Mouse (Mus musculus) left cerebral cortex, postnatal 14 days (tissue): ENCODE results near the gene Wdr45b. TPM values are rescaled to one million over a fixed set of nuclear protein-coding genes. Genes with fewer than 3 reads are reported as not detected.
"Not testable (repeated sequence)": the region's sequence is repeated elsewhere in the genome, so short reads cannot be mapped to it uniquely, and the experiment has no call there.

Experiments used
- DNase-seq, 2 experiments: peaks; one replicate each; pipeline ENCODE4 v3.0.0; 2021 to 2022; ENCODE audit warnings: low spot score in 2 of 2, mixed read lengths in 1 of 2
- intact Hi-C: fragments of 180-260 bp; cut with DNase I; formaldehyde crosslinking; loops from one replicate; pipeline ENCODE4 v1.15.1; 2025
- long read RNA-seq, 2 experiments: library from polyadenylated mRNA; stranded (forward); transcript quantifications; one replicate each; pipeline ENCODE4 v2.0.0; 2021
- total RNA-seq, 2 experiments: library from RNA; stranded (reverse); gene quantifications; 2 replicates each; pipeline ENCODE4 v1.2.3; 2021

Wdr45b gene
- 10 to 100 TPM; 62.2 to 68.9 TPM for total RNA-seq
- long read RNA-seq, experiment 1, transcript Wdr45b-201 (10 exons, 2,321 nt): major isoform, 127 of 158 reads
- long read RNA-seq, experiment 1, partial matches to known transcripts: 2 of 158 reads
- long read RNA-seq, experiment 1, other reads (novel, unspliced or antisense): 29 of 158 reads
- long read RNA-seq, experiment 2, transcript Wdr45b-201 (10 exons, 2,321 nt): major isoform, 113 of 136 reads
- long read RNA-seq, experiment 2, partial matches to known transcripts: 2 of 136 reads
- long read RNA-seq, experiment 2, other reads (novel, unspliced or antisense): 21 of 136 reads

GRCm38 (mm10) chr11:121354091-121354707 lies at the start of gene Wdr45b:
Gene Wdr45b, minus strand, starts transcription at chr11:121354445.
- intact Hi-C loops: no loop called here
- DNase-seq: peak; percentile 98 to 99

GRCm38 (mm10) chr11:121392405-121392804 lies 38.2 kb upstream of the Wdr45b start:
- DNase-seq: no peak
- intact Hi-C loops: no loop called here

DNA sequence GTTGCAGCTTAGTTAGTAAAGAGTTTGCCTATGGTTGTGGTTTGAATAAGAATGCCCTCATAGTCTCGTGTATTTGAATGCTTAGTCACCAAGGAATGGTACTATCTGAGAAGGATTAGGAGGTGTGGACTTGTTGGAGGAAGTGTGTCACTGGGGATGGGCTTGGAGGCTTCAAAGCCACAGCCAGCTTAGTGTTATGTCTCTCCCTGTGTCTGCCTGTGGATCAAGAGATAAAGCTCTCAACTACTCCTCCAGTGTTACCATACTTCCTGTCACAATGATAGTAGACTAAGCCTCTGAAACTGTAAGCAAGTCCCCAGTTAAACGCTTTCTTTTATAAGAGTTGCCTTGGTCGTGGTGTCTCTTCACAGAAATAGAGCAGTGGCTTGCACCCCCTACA lies 36.5 kb upstream of the Wdr45b start:
- DNase-seq: no peak
- intact Hi-C loops: no loop called here

DNA sequence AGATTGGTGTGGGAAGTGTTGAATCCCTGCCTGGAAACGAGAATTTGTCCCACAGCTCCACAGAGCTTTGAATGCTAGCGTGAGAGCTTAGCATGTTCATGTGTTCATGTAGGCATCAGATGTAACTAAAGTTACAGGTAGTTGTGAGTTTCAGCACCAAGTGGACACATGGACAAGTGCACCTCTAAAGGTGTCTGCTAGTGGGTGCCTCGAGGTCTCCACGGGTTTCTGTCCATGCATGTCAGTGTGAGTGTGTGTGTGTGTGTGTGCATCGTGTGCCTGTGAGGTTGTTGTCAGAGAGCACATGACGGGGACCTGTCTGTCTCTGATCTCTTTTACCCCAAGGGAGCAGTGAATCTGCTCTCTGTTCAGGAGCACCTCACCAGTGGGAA lies 34.3 kb upstream of the Wdr45b start:
- no peak for DNase-seq
- intact Hi-C loops: loop anchor here (5.0 kb wide), 1 partner anchor 34 kb away; the partner anchor contains the start of gene Fn3krp

- peak; percentile 93 to 98 for DNase-seq
- intact Hi-C loops: loop anchor here (5.0 kb wide), 1 partner anchor 34 kb away; the partner anchor contains the start of gene Fn3krp
Measured at GRCm38 (mm10) chr11:121387750-121388553, 33.7 kb upstream of the Wdr45b start, which contains the start of gene Rab40b. Gene Rab40b, minus strand, starts transcription at chr11:121388251.

DNA sequence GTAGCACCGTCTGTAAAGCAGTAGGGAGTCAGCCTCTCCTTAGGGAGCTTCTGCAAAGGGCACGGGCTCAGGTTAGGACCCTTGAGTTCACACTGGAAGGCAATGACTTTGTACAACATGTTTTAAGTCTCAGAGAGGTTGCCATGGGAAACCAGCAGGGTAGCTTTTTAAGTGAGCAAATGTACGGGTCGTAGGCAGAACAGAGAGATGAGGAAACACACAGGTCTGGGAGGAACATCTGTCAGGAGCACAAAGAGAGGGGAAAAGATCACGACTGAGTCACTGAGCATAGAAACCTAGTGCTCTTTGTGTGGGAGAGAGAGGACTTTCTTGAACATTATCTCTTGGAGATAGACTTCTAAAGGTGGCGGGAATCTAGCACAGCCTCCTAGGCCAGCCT lies 26.0 kb upstream of the Wdr45b start:
- intact Hi-C loops: no loop called here
- DNase-seq: no peak

- no peak for DNase-seq
- intact Hi-C loops: no loop called here
Measured at GRCm38 (mm10) chr11:121378644-121379043, 24.4 kb upstream of the Wdr45b start.

GRCm38 (mm10) chr11:121373305-121373704 lies 19.1 kb upstream of the Wdr45b start:
- DNase-seq: no peak
- intact Hi-C loops: no loop called here

GRCm38 (mm10) chr11:121370337-121370994 lies 16.2 kb upstream of the Wdr45b start:
- intact Hi-C loops: no loop called here
- DNase-seq: no peak

DNA sequence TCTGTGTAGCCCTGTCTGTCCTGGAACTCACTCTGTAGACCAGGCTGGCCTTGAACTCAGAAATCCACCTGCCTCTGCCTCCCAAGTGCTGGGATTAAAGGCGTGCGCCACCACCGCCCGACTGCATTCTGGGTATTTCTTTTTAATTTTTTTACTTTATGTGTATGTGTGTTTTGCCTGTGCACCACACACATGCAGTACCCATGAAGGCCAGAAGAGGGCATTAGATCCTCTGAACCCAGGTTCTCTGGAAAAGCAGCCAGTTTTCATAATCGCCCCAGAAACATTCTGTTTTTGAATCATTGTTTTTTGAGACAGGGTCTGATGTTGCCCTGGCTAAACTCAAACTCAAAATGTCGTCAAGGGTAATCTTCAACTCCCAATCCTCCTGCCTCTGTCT lies 15.4 kb upstream of the Wdr45b start:
- DNase-seq: peak; percentile 59 to 74
- intact Hi-C loops: no loop called here

DNA sequence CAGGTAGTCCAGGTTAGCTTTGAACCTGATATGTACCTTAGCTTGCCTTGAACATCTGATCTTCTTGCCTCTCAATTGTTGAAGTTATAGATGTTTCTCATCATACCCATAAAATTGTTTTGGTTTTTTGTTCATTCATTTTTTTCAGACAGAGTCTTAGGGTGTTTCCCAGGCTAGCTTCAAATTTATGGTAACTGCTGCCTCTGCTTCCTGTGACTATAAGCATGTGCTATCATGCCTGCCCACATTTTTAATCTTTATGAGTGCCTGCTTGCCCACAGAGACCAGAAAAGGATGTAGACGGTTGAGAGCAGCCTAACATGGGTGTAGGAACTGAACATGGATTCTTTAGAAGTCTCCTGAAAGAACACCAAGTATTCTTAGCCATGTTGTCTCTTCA lies 14.5 kb upstream of the Wdr45b start:
- no peak for DNase-seq
- intact Hi-C loops: no loop called here

DNA sequence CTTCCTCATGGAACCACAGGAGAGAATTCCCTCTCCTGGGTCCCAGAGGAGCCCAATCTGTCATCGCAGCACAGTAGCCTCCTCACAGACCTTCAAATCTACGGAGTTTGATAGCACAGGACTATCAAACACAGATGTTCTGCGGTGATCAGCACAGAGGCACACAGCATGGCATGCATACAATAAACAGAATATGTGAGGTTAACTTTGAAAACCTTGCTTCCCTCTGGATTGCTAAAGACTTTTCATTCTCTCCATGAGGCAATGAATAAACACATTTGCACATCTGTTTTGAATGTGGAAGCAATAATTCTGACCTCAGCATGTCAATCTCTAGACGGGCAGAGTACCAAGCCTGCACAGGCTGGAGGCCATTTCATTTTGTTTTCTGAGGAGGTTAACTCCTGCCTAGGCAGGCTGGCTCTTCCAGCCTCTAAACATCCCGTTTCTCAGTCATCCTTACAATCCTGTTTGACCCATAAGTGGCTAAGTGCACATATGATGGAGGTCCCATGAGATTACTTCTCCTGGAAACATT lies 13.0 kb upstream of the Wdr45b start:
- intact Hi-C loops: no loop called here
- no peak for DNase-seq

DNA sequence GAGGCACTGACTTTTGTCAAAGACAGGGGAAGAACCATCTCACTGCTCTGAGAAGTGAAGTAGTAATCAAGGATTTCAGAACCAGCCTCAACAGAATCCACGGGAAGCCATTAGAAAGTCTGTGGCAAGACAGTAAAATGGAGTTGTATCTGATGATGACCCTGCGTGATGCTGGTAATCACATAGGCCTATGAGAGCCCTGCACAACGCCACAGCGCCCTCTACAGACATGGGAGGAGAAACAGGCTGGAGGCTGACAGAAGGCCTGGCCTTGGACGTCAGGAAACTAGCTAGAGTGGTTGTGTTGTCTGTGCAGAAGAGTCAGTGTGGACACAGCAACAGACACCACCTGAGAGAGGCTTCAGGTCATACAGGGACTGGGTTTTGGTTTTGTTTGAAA lies 8.0 kb upstream of the Wdr45b start:
- peak in 1 of 2 experiments; percentile 49 for DNase-seq
- intact Hi-C loops: no loop called here

DNA sequence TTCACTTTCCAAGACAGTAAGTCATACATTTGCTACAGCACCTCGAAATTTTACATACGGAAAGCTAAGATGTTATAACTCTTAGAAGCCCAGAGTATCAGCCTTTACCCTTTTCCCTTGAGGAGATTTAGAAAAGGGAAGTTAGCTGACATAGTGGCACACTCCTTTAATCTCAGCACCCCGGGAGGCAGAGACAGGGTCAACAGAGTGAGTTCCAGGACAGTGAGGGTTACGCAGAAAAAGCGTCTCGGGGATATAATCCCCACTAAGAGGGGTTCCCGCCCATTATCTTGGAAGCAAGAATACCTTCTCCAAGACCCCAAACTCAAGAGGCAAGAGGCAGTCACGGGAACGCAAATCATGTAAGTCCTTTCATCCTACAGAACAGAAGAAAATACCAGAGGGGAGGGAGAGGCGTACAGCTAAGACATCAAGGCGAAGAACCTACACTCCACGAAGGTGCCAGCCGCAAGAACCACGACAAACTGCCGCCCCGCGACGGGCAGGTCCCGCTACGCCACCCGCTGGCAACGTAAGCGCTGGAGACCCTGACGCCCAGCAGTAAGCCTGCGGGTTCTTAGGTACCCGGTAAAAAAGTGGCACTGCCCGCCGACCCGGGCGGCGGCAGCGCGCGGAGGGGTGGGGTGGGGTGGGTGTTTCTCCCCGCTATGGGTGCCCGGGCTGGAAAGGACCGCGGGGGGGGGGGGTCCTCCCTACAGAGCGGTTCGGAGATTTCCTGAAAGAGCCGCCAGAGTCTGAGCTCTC lies 737 bp downstream of the Wdr45b start:
- intact Hi-C loops: no loop called here
- DNase-seq: peak in 1 of 2 experiments; percentile 49

DNA sequence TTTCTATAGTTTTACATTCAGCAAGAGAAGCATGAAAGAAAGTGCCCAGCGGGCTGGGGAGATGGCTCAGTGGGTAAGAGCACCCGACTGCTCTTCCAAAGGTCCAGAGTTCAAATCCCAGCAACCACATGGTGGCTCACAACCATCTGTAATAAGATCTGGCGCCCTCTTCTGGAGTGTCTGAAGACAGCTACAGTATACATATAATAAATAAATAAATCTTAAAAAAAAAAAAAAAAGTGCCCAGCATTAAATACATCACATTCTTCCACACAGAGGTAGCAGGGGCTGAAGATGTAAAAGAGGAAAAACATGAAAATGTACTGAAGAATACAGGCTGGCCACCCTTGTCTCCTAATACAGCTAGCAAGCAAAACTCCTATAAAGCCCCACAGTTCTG lies 5.5 kb downstream of the Wdr45b start:
- intact Hi-C loops: not testable (repeated sequence)

DNA sequence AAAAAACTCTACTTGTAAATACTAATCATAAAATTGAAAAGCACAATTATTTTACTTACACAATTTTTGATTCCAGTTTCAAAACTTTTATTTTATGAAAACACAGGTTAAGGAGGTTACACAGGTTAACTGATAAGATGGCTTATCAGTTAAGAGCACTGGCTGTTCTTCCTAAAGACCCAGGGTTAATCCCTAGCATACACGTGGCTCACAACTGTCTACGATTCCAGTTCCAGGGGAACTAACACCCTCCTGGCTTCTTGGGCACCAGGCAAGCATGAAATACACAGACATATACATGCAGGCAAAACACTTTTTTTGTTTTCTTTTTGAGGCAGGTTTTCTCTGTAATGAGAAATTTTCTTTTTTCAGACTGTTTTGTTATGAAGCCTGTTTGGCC lies 6.1 kb downstream of the Wdr45b start:
- intact Hi-C loops: no loop called here
- no peak for DNase-seq

More for the DNA sequence above, 5.5 kb downstream of the Wdr45b start:
- not testable (repeated sequence) for DNase-seq

DNA sequence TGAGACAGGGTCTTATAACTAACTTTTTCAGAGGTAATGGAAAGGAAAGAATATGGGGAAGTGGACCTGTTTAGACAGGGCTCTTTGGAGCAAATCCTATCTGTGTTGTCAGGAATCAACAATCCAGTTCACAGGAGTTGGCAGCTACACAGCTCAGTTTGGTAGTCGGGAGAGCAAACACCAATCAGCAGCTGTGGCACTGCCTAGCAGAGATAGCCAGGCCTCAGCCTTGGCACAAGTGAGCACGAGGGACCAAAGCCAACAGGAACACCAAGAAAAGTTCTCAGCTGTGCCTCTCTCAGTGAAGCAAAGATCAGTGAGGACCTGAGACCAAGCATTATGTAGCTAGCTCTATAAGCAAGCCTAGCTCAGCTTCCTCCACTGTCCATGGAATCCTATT lies 7.2 kb downstream of the Wdr45b start:
- intact Hi-C loops: no loop called here
- no peak for DNase-seq

DNA sequence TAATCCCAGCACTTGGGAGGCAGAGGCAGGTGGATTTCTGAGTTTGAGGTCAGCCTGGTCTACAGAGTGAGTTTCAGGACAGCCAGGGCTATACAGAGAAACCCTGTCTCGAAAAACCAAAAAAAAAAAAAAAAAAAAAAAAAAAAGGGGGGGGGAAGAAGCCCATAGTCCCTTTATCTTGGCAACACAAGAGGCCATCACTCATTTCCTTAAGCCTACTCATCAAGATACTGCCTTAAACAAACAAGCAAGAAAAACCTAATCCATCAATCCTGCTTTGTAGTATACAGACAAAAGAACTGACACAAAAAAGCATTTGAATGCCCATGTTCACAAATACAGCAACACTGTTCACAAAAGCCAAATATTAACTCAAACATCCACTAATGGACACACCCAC lies 11.8 kb downstream of the Wdr45b start:
- intact Hi-C loops, DNase-seq: not testable (repeated sequence)

DNA sequence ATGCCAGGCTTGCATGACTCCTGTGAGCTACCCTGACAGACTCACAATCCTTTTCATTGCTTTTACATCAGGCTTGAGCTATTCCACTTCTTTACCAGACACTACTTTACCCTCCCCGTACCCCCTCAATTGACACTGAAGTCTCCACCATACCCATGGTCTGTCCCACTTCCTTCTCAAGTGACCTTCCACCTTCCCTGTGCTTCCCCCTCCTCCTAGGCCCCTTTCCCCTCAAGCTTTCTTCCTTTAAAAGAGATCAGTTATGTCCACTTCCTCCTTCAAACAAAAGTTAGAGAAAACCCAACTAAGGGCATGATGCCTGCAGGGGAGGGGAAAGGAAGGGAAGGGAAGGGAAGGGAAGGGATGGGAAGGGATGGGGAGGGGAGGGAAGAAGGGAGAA lies 14.0 kb downstream of the Wdr45b start:
- intact Hi-C loops: no loop called here
- DNase-seq: no peak
